Mouse (Mus musculus) layer of hippocampus, adult 11-12 months (tissue): ENCODE results near the gene Syn3.
"Not testable (repeated sequence)": the region's sequence is repeated elsewhere in the genome, so short reads cannot be mapped to it uniquely, and the experiment has no call there.

ENCODE experiments used
- DNase-seq: peaks from one replicate; pipeline ENCODE4 v3.0.0; 2022; ENCODE audit warnings: low spot score

The Syn3 gene

GRCm38 (mm10) chr10:86150076-86150475 lies 348.6 kb downstream of the Syn3 start:
- no peak for DNase-seq

GRCm38 (mm10) chr10:86149029-86149818 lies 349.5 kb downstream of the Syn3 start:
- DNase-seq, result no peak

- DNase-seq, result no peak
Measured at GRCm38 (mm10) chr10:86139061-86139681, 359.5 kb downstream of the Syn3 start.

GRCm38 (mm10) chr10:86137589-86138173 lies 361.0 kb downstream of the Syn3 start:
- no peak for DNase-seq

GRCm38 (mm10) chr10:86137106-86137505 lies 361.6 kb downstream of the Syn3 start:
- no peak for DNase-seq

GRCm38 (mm10) chr10:86136249-86136648 lies 362.4 kb downstream of the Syn3 start:
- no peak for DNase-seq

GRCm38 (mm10) chr10:86134848-86135247 lies 363.8 kb downstream of the Syn3 start:
- DNase-seq, result no peak

- DNase-seq, result no peak
Measured at GRCm38 (mm10) chr10:86134336-86134735, 364.4 kb downstream of the Syn3 start.

- no peak for DNase-seq
Measured at GRCm38 (mm10) chr10:86132420-86132956, 366.2 kb downstream of the Syn3 start.

GRCm38 (mm10) chr10:86129046-86129445 lies 369.6 kb downstream of the Syn3 start:
- no peak for DNase-seq

GRCm38 (mm10) chr10:86126478-86126877 lies 372.2 kb downstream of the Syn3 start:
- DNase-seq, result no peak

- no peak for DNase-seq
Measured at GRCm38 (mm10) chr10:86125421-86125820, 373.3 kb downstream of the Syn3 start.

GRCm38 (mm10) chr10:86124115-86124514 lies 374.6 kb downstream of the Syn3 start:
- DNase-seq, result no peak

GRCm38 (mm10) chr10:86123224-86123623 lies 375.5 kb downstream of the Syn3 start:
- no peak for DNase-seq

- not testable (repeated sequence) for DNase-seq
Measured at GRCm38 (mm10) chr10:86122456-86122855, 376.2 kb downstream of the Syn3 start.

GRCm38 (mm10) chr10:86116268-86116667 lies 382.4 kb downstream of the Syn3 start:
- DNase-seq, result no peak

- DNase-seq, result no peak
Measured at GRCm38 (mm10) chr10:86114431-86114848, 384.3 kb downstream of the Syn3 start.

- no peak for DNase-seq
Measured at GRCm38 (mm10) chr10:86108797-86109196, 389.9 kb downstream of the Syn3 start.

GRCm38 (mm10) chr10:86107681-86108080 lies 391.0 kb downstream of the Syn3 start:
- no peak for DNase-seq

- DNase-seq, result no peak
Measured at GRCm38 (mm10) chr10:86103976-86104375, 394.7 kb downstream of the Syn3 start.

- no peak for DNase-seq
Measured at GRCm38 (mm10) chr10:86100281-86100851, 398.3 kb downstream of the Syn3 start.

GRCm38 (mm10) chr10:86098363-86098762 lies 400.3 kb downstream of the Syn3 start:
- no peak for DNase-seq
